Mouse (Mus musculus): ENCODE measurements around the gene Cacna2d3.

Cacna2d3 gene

GRCm38 (mm10) chr14:29051951-29052835, 669.5 kb downstream of the Cacna2d3 start:
- DNase-seq: no peak

- no peak for DNase-seq
Observed at GRCm38 (mm10) chr14:29042355-29042754, 679.3 kb downstream of the Cacna2d3 start.

GRCm38 (mm10) chr14:29041498-29041897, 680.2 kb downstream of the Cacna2d3 start:
- DNase-seq: no peak

- DNase-seq: no peak
Observed at GRCm38 (mm10) chr14:29040606-29041364, 680.9 kb downstream of the Cacna2d3 start.

- DNase-seq: no peak
Observed at GRCm38 (mm10) chr14:29038246-29038645, 683.4 kb downstream of the Cacna2d3 start.

GRCm38 (mm10) chr14:29031858-29032395, 689.7 kb downstream of the Cacna2d3 start:
- DNase-seq: no peak

- no peak for DNase-seq
Observed at GRCm38 (mm10) chr14:29030519-29030918, 691.1 kb downstream of the Cacna2d3 start.

GRCm38 (mm10) chr14:29029896-29030420, 691.7 kb downstream of the Cacna2d3 start:
- no peak for DNase-seq

- DNase-seq: no peak
Observed at GRCm38 (mm10) chr14:29029107-29029469, 692.6 kb downstream of the Cacna2d3 start.

- no peak for DNase-seq
Observed at GRCm38 (mm10) chr14:29028391-29029106, 693.1 kb downstream of the Cacna2d3 start.

GRCm38 (mm10) chr14:29027276-29027675, 694.4 kb downstream of the Cacna2d3 start:
- DNase-seq: no peak

GRCm38 (mm10) chr14:29025335-29025734, 696.3 kb downstream of the Cacna2d3 start:
- DNase-seq: no peak

GRCm38 (mm10) chr14:29023246-29023645, 698.4 kb downstream of the Cacna2d3 start:
- DNase-seq: no peak

- no peak for DNase-seq
Observed at GRCm38 (mm10) chr14:29021295-29021694, 700.4 kb downstream of the Cacna2d3 start.

- no peak for DNase-seq
Observed at GRCm38 (mm10) chr14:29018316-29019000, 703.2 kb downstream of the Cacna2d3 start.

GRCm38 (mm10) chr14:29017883-29018282, 703.8 kb downstream of the Cacna2d3 start, which contains the start of gene Lrtm1:
TSS of gene Lrtm1 (plus strand) at chr14:29018208.
- DNase-seq: no peak

- DNase-seq: no peak
Observed at GRCm38 (mm10) chr14:29015896-29016295, 705.8 kb downstream of the Cacna2d3 start.

- no peak for DNase-seq
Observed at GRCm38 (mm10) chr14:29014680-29015079, 707.0 kb downstream of the Cacna2d3 start.

- no peak for DNase-seq
Observed at GRCm38 (mm10) chr14:29013161-29013560, 708.5 kb downstream of the Cacna2d3 start.

- DNase-seq: no peak
Observed at GRCm38 (mm10) chr14:29009644-29010043, 712.0 kb downstream of the Cacna2d3 start.

GRCm38 (mm10) chr14:29005228-29005840, 716.3 kb downstream of the Cacna2d3 start:
- no peak for DNase-seq

GRCm38 (mm10) chr14:28996569-28996968, 725.1 kb downstream of the Cacna2d3 start:
- DNase-seq: no peak
